Mouse (Mus musculus): ENCODE measurements around the gene Srcin1. TPM values are rescaled to one million over a fixed set of nuclear protein-coding genes. Genes with fewer than 3 reads are reported as not detected.

Gene Srcin1
- polyA plus RNA-seq, 1 experiment from 2014 or later, result 8.5 TPM

- Histone ChIP-seq H3K9me3 (no peaks in the 10 kb centered on the region), H3K27me3 (no peaks in the 10 kb centered on the region), H3K4me2 (replicated peaks) (no peak overlapping the region), H3K27ac (0 out of 2 replicates have a peak overlapping the region, but pooled peaks have one; percentile 2), H3K9ac (replicated peaks) (no peak overlapping the region), H3K36me3 (peaks cover 7% of the 10 kb centered on the region), H3K4me1 (replicated peaks) (peaks cover 24% of the 10 kb centered on the region), H3K4me3 (replicated peaks) (no peak overlapping the region)
- WGBS, result 57% methylated on average over 24 of the region's 24 CpGs
- peak; percentile 64 for ATAC-seq
Observed at GRCm38 (mm10) chr11:97509715-97510485, 66.1 kb downstream of the Srcin1 start.

- H3K27me3 ChIP-seq, result no peaks in the 10 kb centered on the region
- no peak for ATAC-seq
- H3K9me3 ChIP-seq, result no peaks in the 10 kb centered on the region
- H3K4me3 ChIP-seq (replicated peaks), result no peak overlapping the region
- H3K4me1 ChIP-seq (replicated peaks), result peaks cover 24% of the 10 kb centered on the region
- WGBS, result 66% methylated on average over 5 of the region's 5 CpGs
- no peak overlapping the region for H3K4me2 ChIP-seq (replicated peaks)
- H3K9ac ChIP-seq (replicated peaks), result no peak overlapping the region
- H3K27ac ChIP-seq, result no peak overlapping the region
- no peaks in the 10 kb centered on the region; the same call in 1 of the 2 replicates for H3K36me3 ChIP-seq
Observed at GRCm38 (mm10) chr11:97509058-97509457, 66.9 kb downstream of the Srcin1 start.

- no peaks in the 10 kb centered on the region; the same call in 1 of the 2 replicates for H3K36me3 ChIP-seq
- 89% methylated on average over 3 of the region's 3 CpGs for WGBS
- peaks cover 24% of the 10 kb centered on the region for H3K4me1 ChIP-seq (replicated peaks)
- no peak overlapping the region for H3K4me2 ChIP-seq (replicated peaks)
- ATAC-seq, result no peak
- no peaks in the 10 kb centered on the region for H3K27me3 ChIP-seq
- no peaks in the 10 kb centered on the region for H3K9me3 ChIP-seq
- H3K27ac ChIP-seq, result no peak overlapping the region
- no peak overlapping the region for H3K9ac ChIP-seq (replicated peaks)
- H3K4me3 ChIP-seq (replicated peaks), result no peak overlapping the region
Observed at GRCm38 (mm10) chr11:97508198-97508597, 67.8 kb downstream of the Srcin1 start.

DNA sequence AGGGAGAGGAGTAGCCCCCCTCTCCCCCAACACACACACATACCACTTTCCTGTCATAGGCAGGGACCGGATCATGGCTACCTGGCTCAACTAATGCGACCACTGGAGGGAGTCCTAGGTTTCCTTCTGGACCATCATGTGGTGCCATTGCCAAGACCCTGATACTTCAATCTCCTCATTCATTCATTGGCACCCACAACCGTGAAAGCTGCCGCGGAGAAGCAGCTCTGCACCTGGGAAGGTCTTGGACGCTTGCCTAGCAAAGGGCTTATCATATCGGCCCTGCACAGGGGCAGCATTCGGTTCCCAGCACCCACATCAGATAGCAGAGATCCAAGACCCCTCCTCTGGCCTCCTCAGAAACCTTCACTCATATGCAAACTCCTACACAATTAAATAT, 69.7 kb downstream of the Srcin1 start:
- Histone ChIP-seq H3K9ac (replicated peaks) (no peak overlapping the region), H3K9me3 (no peaks in the 10 kb centered on the region), H3K27ac (no peak overlapping the region), H3K4me2 (replicated peaks) (no peak overlapping the region), H3K36me3 (no peaks in the 10 kb centered on the region), H3K4me3 (replicated peaks) (no peak overlapping the region), H3K4me1 (replicated peaks) (peaks cover 14% of the 10 kb centered on the region), H3K27me3 (peaks cover 16% of the 10 kb centered on the region)
- 58% methylated on average over 8 of the region's 8 CpGs for WGBS
- ATAC-seq, result no peak

- H3K36me3 ChIP-seq, result no peaks in the 10 kb centered on the region
- no peak for ATAC-seq
- no peak overlapping the region for H3K4me2 ChIP-seq (replicated peaks)
- H3K4me3 ChIP-seq (replicated peaks), result no peak overlapping the region
- H3K27ac ChIP-seq, result no peak overlapping the region
- H3K9me3 ChIP-seq, result no peaks in the 10 kb centered on the region
- H3K4me1 ChIP-seq (replicated peaks), result peaks cover 15% of the 10 kb centered on the region
- WGBS, result 87% methylated on average over 4 of the region's 4 CpGs
- no peak overlapping the region for H3K9ac ChIP-seq (replicated peaks)
- H3K27me3 ChIP-seq, result peaks cover 21% of the 10 kb centered on the region
Observed at GRCm38 (mm10) chr11:97505784-97506183, 70.2 kb downstream of the Srcin1 start.

GRCm38 (mm10) chr11:97502846-97503245, 73.1 kb downstream of the Srcin1 start:
- Histone ChIP-seq H3K36me3 (0 out of 2 replicates have a peak, but pooled peaks cover 6% of the 10 kb centered on the region), H3K27ac (no peak overlapping the region), H3K4me2 (replicated peaks) (no peak overlapping the region), H3K9ac (replicated peaks) (no peak overlapping the region), H3K4me3 (replicated peaks) (no peak overlapping the region), H3K4me1 (replicated peaks) (peaks cover 13% of the 10 kb centered on the region), H3K27me3 (peaks cover 50% of the 10 kb centered on the region), H3K9me3 (no peaks in the 10 kb centered on the region)
- 85% methylated on average over 4 of the region's 4 CpGs for WGBS
- no peak for ATAC-seq

DNA sequence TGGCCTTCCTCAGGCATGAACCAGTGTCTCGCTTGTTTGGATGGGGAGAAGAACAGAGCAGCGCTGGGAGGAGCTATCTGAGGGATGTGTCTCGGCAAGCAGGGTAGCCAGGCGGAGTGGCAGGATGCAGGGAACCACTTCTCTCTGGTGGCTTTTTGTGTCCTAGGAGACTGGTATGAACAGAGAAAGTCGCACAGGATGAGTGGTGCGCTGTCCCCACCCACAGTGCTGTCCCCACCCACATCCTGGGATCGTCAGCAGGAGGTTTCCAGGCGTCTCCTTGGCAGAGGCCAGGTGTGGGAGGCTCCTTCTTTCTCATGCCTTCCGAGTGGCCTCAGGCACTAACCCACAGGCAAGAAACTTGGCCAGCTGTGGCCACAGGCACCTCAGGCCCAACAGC, 73.6 kb downstream of the Srcin1 start:
- H3K36me3 ChIP-seq, result 0 out of 2 replicates have a peak, but pooled peaks cover 10% of the 10 kb centered on the region
- no peak for ATAC-seq
- H3K27me3 ChIP-seq, result peaks cover 55% of the 10 kb centered on the region
- H3K4me3 ChIP-seq (replicated peaks), result no peak overlapping the region
- H3K4me1 ChIP-seq (replicated peaks), result peaks cover 13% of the 10 kb centered on the region
- no peak overlapping the region for H3K27ac ChIP-seq
- no peak overlapping the region for H3K9ac ChIP-seq (replicated peaks)
- 40% methylated on average over 9 of the region's 9 CpGs for WGBS
- H3K4me2 ChIP-seq (replicated peaks), result no peak overlapping the region
- no peaks in the 10 kb centered on the region for H3K9me3 ChIP-seq

DNA sequence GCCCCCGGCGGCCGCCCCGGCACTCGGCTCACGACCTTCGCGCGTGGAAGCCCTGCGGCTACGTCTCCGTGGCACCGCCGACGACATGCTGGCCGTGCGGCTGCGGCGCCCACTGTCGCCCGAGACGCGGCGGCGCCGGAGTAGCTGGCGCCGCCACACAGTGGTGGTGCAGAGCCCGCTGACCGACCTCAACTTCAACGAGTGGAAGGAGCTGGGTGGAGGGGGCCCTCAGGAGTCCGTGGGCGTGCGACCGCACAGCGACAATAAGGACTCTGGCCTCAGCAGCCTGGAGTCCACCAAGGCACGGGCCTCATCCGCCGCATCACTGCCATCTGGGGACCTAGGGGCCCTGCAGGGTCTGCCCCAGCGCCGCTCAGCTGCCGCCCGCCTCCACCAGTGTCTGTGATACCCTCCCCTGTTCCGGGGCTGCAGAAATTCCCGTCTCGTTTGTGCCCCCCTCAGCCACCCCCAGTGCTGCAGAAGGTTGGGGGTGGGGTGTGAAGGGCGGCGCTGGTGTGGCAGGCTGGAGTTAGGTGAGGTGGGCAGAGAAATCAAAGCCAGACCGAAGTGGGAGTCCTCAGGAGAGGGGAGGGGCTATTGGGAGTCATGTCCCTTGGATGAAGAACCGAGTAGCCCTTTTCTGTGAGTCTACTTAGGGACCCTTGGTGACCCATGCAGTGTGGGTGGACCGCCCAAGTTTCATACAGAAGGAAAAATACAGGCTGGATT, 75.1 kb downstream of the Srcin1 start:
- H3K27ac ChIP-seq, result no peak overlapping the region
- WGBS, result 5% methylated on average over 51 of the region's 51 CpGs
- H3K36me3 ChIP-seq, result 0 out of 2 replicates have a peak, but pooled peaks cover 10% of the 10 kb centered on the region
- peaks cover 60% of the 10 kb centered on the region for H3K27me3 ChIP-seq
- H3K4me2 ChIP-seq (replicated peaks), result peak overlapping the region; percentile 66
- no peaks in the 10 kb centered on the region for H3K9me3 ChIP-seq
- peak; percentile 46; the same call in 1 of the 2 replicates for ATAC-seq
- H3K4me3 ChIP-seq (replicated peaks), result peak overlapping the region; percentile 41
- H3K4me1 ChIP-seq (replicated peaks), result peaks cover 13% of the 10 kb centered on the region
- H3K9ac ChIP-seq (replicated peaks), result peak overlapping the region; percentile 61

DNA sequence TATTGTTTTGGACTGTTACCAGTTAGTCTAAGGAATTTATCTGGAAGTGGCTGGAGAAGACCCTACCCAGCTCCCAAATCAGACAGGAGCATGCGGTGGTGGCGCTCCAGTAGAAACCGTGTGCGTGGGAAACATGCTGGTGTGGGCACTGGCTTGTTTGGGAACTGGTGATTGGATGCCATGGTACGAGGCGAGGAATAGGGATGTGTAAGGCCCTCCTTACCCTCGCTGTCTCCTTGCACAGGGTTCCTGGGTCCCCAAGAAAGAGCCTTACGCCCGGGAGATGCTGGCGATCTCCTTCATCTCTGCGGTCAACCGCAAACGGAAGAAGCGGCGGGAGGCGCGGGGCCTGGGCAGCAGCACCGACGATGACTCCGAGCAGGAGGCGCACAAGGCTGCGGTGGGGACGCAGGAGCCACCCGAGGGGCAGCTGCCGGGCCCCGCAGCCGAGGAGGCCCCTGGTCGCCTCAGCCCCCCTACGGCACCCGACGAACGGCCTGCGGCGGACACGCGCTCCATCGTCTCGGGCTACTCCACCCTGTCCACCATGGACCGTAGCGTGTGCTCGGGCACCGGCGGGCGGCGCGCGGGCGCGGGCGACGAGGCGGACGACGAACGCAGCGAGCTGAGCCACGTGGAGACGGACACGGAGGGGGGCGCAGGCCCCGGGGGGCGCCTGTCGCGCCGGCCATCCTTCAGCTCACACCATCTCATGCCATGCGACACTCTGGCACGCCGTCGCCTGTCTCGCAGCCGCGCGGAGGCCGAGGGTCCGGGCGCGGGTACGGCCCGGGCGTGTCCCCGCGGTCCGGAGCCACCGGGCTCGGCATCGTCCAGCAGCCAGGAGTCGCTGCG, 75.9 kb downstream of the Srcin1 start, which contains the start of gene 4933428G20Rik:
Gene 4933428G20Rik (minus strand): TSS at position 476 of the 855 bp plus-strand sequence.
- peak within 1 kb of the TSS; percentile 41 for H3K4me3 ChIP-seq (replicated peaks)
- peak within 1 kb of the TSS; percentile 61 for H3K9ac ChIP-seq (replicated peaks)
- H3K4me2 ChIP-seq (replicated peaks), result peak within 1 kb of the TSS; percentile 66
- peaks cover 60% of the 10 kb centered on the region for H3K27me3 ChIP-seq
- 0 out of 2 replicates have a peak, but pooled peaks cover 10% of the 10 kb centered on the region for H3K36me3 ChIP-seq
- no peak within 1 kb of the TSS for H3K27ac ChIP-seq
- peak; percentile 64 for ATAC-seq
- peaks cover 13% of the 10 kb centered on the region for H3K4me1 ChIP-seq (replicated peaks)
- WGBS, result 9% methylated on average over 85 of the region's 88 CpGs
- no peaks in the 10 kb centered on the region for H3K9me3 ChIP-seq

DNA sequence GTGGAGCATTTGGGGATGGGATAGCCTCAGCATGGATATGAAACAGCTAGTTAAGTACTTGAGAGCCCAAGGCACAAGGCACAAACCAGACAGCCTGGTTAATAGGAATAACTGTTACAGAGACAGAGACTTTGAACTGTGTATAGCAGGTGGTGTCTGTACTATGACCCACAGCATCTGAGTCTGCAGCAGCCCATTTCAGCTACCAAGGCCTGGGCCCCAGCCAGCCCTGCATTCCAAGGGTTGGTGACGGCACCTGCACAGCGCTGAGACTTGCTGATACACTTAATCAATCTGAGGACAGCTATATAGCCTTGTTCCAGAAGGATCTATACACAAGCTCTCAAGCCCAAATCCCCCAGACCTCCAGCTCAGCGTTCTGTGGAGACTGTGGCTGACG, 78.4 kb downstream of the Srcin1 start:
- no peaks in the 10 kb centered on the region for H3K9me3 ChIP-seq
- H3K36me3 ChIP-seq, result peaks cover 32% of the 10 kb centered on the region
- 88% methylated on average over 4 of the region's 4 CpGs for WGBS
- peaks cover 13% of the 10 kb centered on the region for H3K4me1 ChIP-seq (replicated peaks)
- no peak overlapping the region for H3K9ac ChIP-seq (replicated peaks)
- H3K4me2 ChIP-seq (replicated peaks), result no peak overlapping the region
- no peak for ATAC-seq
- H3K4me3 ChIP-seq (replicated peaks), result no peak overlapping the region
- H3K27ac ChIP-seq, result no peak overlapping the region
- peaks cover 57% of the 10 kb centered on the region for H3K27me3 ChIP-seq

GRCm38 (mm10) chr11:97492836-97493235, 83.2 kb downstream of the Srcin1 start:
- ATAC-seq, result no peak
- WGBS, result 96% methylated on average over 3 of the region's 3 CpGs
- H3K4me2 ChIP-seq (replicated peaks), result no peak overlapping the region

More at GRCm38 (mm10) chr11:97492836-97493235, 83.2 kb downstream of the Srcin1 start:
- no peak overlapping the region for H3K27ac ChIP-seq
- H3K9ac ChIP-seq (replicated peaks), result no peak overlapping the region
- no peaks in the 10 kb centered on the region for H3K9me3 ChIP-seq
- H3K4me3 ChIP-seq (replicated peaks), result no peak overlapping the region
- H3K27me3 ChIP-seq, result peaks cover 10% of the 10 kb centered on the region
- no peaks in the 10 kb centered on the region for H3K4me1 ChIP-seq (replicated peaks)
- peaks cover 42% of the 10 kb centered on the region for H3K36me3 ChIP-seq
